In the genomic region with DNA sequence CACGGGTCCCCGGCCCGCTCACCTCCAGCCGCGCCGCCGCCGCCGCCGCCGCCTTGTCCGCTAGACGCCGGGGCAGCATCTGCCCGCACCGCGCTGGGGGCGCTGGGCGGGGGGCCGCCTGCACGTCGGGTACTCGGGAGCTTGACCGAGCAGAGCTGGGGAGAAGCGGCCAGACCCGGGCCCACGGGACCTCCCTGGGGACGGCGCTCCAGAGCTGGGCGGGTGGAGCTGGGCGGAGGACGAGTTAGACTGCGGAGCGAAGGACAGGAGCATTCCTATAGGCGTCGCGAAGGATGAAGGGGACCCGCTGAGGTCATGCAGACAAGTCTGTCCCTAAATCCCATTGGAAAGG, we compare ENCODE assay signal across 8 mouse cellular contexts. TPM values are rescaled to one million over a fixed set of nuclear protein-coding genes. Genes with fewer than 3 reads are reported as not detected.
A peak's percentile ranks its signal among the peaks of the same experiment; 100 is the strongest.
DNase-seq lines count a peak whose midpoint lies in the region; ATAC-seq and TF ChIP-seq lines count a peak whose summit lies in the region.

A gene (minus strand): TSS at position 215 of the 352 bp plus-strand sequence.

- ATAC-seq in hindbrain, embryonic 11.5 days (ENCODE audit: low FRiP score): peak; percentile 86
- peak; percentile 86 for ATAC-seq in midbrain, embryonic 12.5 days (ENCODE audit: low FRiP score, low read depth)

- H3K9ac ChIP-seq in hindbrain, embryonic 11.5 days (ENCODE audit: low read depth, low read length): peak within 1 kb of the TSS; percentile 67
- peak within 1 kb of the TSS; percentile 80 for H3K9ac ChIP-seq in midbrain, embryonic 12.5 days (replicated peaks)

- H3K9me3 ChIP-seq in hindbrain, embryonic 11.5 days (ENCODE audit: control insufficient read depth, low read length): no peaks in the 10 kb centered on the region
- no peaks in the 10 kb centered on the region for H3K9me3 ChIP-seq in midbrain, embryonic 12.5 days

- H3K4me3 ChIP-seq in cerebellum, adult 2 months (replicated peaks; ENCODE audit: insufficient read depth, low read depth, low read length): peak within 1 kb of the TSS; percentile 91
- peak within 1 kb of the TSS; percentile 79 for H3K4me3 ChIP-seq in hindbrain, embryonic 11.5 days (ENCODE audit: low read depth, low read length)
- peak within 1 kb of the TSS; percentile 78 for H3K4me3 ChIP-seq in midbrain, embryonic 12.5 days

- TF ChIP-seq POLR2A in cerebellum, adult 2 months (IDR thresholded peaks at IDR 0.05; ENCODE audit: borderline replicate concordance, insufficient read depth, low read length): peak; percentile 33; the same call in 1 of the 2 replicates

- H3K4me2 ChIP-seq in hindbrain, embryonic 11.5 days (replicated peaks; ENCODE audit: low read depth, low read length): peak within 1 kb of the TSS; percentile 52
- H3K4me2 ChIP-seq in midbrain, embryonic 12.5 days (replicated peaks): peak within 1 kb of the TSS; percentile 72

- no peak for TF ChIP-seq CTCF in cerebellum, adult 2 months (IDR thresholded peaks at IDR 0.05; ENCODE audit: borderline replicate concordance, insufficient read depth, low read depth, low read length)

- intact Hi-C loops in heart, postnatal 25 days (cut with DNase I): loop anchor here (5.0 kb wide), 1 partner anchor 158 kb away; no protein-coding TSS in a partner anchor

- WGBS in cerebellum, adult 2 months: under 1% methylated on average over 38 of the region's 38 CpGs
- WGBS in hindbrain, embryonic 11.5 days: 0% methylated on average over 21 of the region's 38 CpGs
- WGBS in midbrain, embryonic 12.5 days: under 1% methylated on average over 38 of the region's 38 CpGs

- DNase-seq in heart, adult 11 months: peak; percentile 92
- no peak for DNase-seq in heart, postnatal 25 days (ENCODE audit: low spot score)
- DNase-seq in cerebellum, adult 2 months: peak; percentile 68 to 81
- peak; percentile 40 for DNase-seq in forelimb bud, embryonic 11.5 days (ENCODE audit: low read depth, low spot score)
- DNase-seq in hindbrain, embryonic 11.5 days (ENCODE audit: low spot score): peak; percentile 76
- peak; percentile 22 to 40 for DNase-seq in left cerebral cortex, adult 9 months (ENCODE audit: low spot score in 2 of 2)
- peak; percentile 2 to 6 for DNase-seq in urinary bladder, postnatal 36 days (ENCODE audit: low spot score in 2 of 2)

- H3K36me3 ChIP-seq in hindbrain, embryonic 11.5 days (ENCODE audit: control insufficient read depth, insufficient read depth, low read length): no peaks in the 10 kb centered on the region
- no peaks in the 10 kb centered on the region for H3K36me3 ChIP-seq in midbrain, embryonic 12.5 days

- no peaks in the 10 kb centered on the region for H3K4me1 ChIP-seq in cerebellum, adult 2 months (ENCODE audit: control insufficient read depth, insufficient read depth, low read length)
- H3K4me1 ChIP-seq in hindbrain, embryonic 11.5 days (replicated peaks; ENCODE audit: control insufficient read depth, insufficient read depth, low read length): no peaks in the 10 kb centered on the region
- no peaks in the 10 kb centered on the region for H3K4me1 ChIP-seq in midbrain, embryonic 12.5 days

- H3K27me3 ChIP-seq in cerebellum, adult 2 months (ENCODE audit: control insufficient read depth, insufficient read depth, low read length): no peaks in the 10 kb centered on the region
- no peaks in the 10 kb centered on the region for H3K27me3 ChIP-seq in hindbrain, embryonic 11.5 days (ENCODE audit: control insufficient read depth, insufficient read depth, low read length)
- peaks cover 19% of the 10 kb centered on the region for H3K27me3 ChIP-seq in midbrain, embryonic 12.5 days

- peak within 1 kb of the TSS; percentile 100 for H3K27ac ChIP-seq in cerebellum, adult 2 months (ENCODE audit: insufficient read depth, low read length)
- peak within 1 kb of the TSS; percentile 95 for H3K27ac ChIP-seq in hindbrain, embryonic 11.5 days (ENCODE audit: low read depth, low read length)
- H3K27ac ChIP-seq in midbrain, embryonic 12.5 days (replicated peaks): peak within 1 kb of the TSS; percentile 90

RNA-seq across cellular contexts. Expression of the gene that starts here (rescaled TPM):
- total RNA-seq in heart, postnatal 25 days (2021): 10 to 100 TPM in 1 of 2 experiments, 1 to 10 TPM in 1; 8.7 to 11.7 TPM
- 9.0 and 9.3 TPM in 2 replicates for polyA plus RNA-seq in cerebellum, adult 2 months (2012; rRNA removed)
- 3.5 and 6.1 TPM in 2 replicates for polyA plus RNA-seq in hindbrain, embryonic 11.5 days (2014; fragmentation: Nextera tagmentation; extraction: Ambion mirVana)
- 4.8 and 5.5 TPM in 2 replicates for polyA plus RNA-seq in midbrain, embryonic 12.5 days (2016; fragmentation: Nextera tagmentation; extraction: Ambion mirVana)
